Mouse (Mus musculus) hindbrain, embryonic 15.5 days (tissue): ENCODE measurements around the gene Gm21698. TPM values are rescaled to one million over a fixed set of nuclear protein-coding genes. Genes with fewer than 3 reads are reported as not detected.

Experiments used
- polyA plus RNA-seq: library from polyadenylated mRNA; unstranded; fragments of >200 nt; fragmentation: Nextera tagmentation; extraction: Ambion mirVana; gene quantifications from 2 replicates; pipeline ENCODE4 v1.2.1, GENCODE M21; 2015

The Gm21698 gene
- polyA plus RNA-seq, 1 experiment from 2014 or later = 0.21 TPM

Other genes starting within 250 kb of the Gm21698 start
- gene Actr3b, start 228.7 kb downstream of the Gm21698 start, polyA plus RNA-seq = 38.0 and 42.0 TPM in 2 replicates
- gene Gm21663, start 46.3 kb downstream of the Gm21698 start, polyA plus RNA-seq = not detected in 2 replicates
- 0.10 and 0.18 TPM in 2 replicates for gene Gm21671, start 34.2 kb downstream of the Gm21698 start, polyA plus RNA-seq
- gene Gm21680, start 16.0 kb downstream of the Gm21698 start, polyA plus RNA-seq = 0.21 and 0.30 TPM in 2 replicates
- 0.31 and 0.33 TPM in 2 replicates for gene Gm1979, start 16.1 kb upstream of the Gm21698 start, polyA plus RNA-seq
- 0.09 and 0.10 TPM in 2 replicates for gene Gm5862, start 34.3 kb upstream of the Gm21698 start, polyA plus RNA-seq
- gene Speer4a, start 50.9 kb upstream of the Gm21698 start, polyA plus RNA-seq = 0.14 and 0.18 TPM in 2 replicates
- gene Gm7347, start 69.9 kb upstream of the Gm21698 start, polyA plus RNA-seq = 0.09 and 0.21 TPM in 2 replicates
- 0.12 and 0.21 TPM in 2 replicates for gene Gm10471, start 100.6 kb upstream of the Gm21698 start, polyA plus RNA-seq
- gene 5031410I06Rik, start 116.7 kb upstream of the Gm21698 start, polyA plus RNA-seq = 0.48 TPM in 1 of 2 replicates, not detected in the other
- gene Gm10220, start 132.8 kb upstream of the Gm21698 start, polyA plus RNA-seq = 0.10 and 0.14 TPM in 2 replicates